Mouse (Mus musculus) spleen, adult 12 weeks (tissue): ENCODE measurements around the gene Umod.

Experiments
- DNase-seq: peaks from one replicate; pipeline ENCODE4 v3.0.0; 2022; ENCODE audit warnings: low spot score

The Umod gene

GRCm38 (mm10) chr7:119479256-119479655 is at the start of gene Umod:
Gene Umod, minus strand, starts transcription at chr7:119479282.
- no peak for DNase-seq

DNA sequence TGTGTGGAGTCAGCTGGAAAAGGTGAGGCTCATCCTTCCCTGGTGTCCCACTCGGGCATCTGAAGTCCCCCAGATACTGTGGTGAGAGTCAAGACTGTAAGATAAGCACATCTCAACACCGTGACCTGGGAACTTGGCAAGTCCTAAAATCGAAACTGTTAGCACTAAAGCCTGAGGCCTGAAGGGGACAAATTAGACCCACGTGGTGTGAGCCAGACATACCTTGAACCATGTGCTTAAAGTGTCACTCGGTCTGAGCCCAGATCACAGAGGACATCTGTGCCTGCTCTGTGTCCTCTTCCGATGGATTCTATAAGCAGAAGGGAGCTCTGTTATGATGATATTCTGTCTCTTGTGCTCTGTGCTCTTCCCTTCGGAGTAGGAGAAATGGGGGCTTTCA is 49.5 kb upstream of the Umod start:
- no peak for DNase-seq

DNA sequence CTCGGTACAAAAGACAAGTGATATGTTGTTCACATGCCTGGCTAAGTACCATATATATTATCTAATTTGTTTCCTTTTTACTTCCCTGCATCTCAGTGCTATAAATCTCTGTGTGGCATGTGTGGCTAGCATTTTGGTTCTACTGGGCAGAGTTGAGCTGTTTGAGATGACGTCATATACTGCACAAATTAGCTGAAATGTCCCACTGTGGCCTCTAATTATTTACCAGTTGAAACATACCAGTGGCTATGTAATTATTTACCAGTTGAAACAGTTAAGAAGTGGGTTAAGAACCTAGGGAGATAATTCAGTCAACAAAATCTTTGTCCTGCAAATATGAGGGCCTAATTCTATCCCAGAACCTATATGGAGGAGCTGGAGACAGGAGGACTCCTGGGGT is 48.5 kb upstream of the Umod start:
- no peak for DNase-seq

- DNase-seq = no peak
Measured at GRCm38 (mm10) chr7:119527135-119527534, 48.1 kb upstream of the Umod start.

GRCm38 (mm10) chr7:119526486-119526885 is 47.4 kb upstream of the Umod start:
- DNase-seq = no peak

GRCm38 (mm10) chr7:119525881-119526281 is 46.8 kb upstream of the Umod start:
- no peak for DNase-seq

DNA sequence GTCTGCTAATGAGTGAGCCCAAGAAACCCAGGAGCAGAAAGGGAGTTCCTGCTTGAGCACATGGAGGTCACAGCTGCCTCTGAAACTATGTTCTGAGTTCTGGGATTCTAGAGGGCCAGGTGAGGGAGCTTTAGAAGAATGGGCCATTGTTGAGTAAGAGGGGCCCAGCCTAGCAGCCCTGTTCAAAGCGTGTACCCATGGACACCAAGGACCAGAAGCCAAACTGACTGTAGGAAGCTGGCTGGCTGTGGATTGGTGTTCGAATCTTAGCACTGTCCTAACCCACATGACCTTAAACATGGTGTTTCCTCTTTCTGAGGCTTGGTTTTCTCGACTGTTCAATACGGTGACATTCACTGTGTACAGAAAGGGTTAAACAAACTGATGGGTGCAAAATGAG is 44.3 kb upstream of the Umod start, which contains the start of gene Pdilt:
Pdilt (minus strand) TSS at position 101 of the 400 bp plus-strand sequence.
- DNase-seq = no peak

DNA sequence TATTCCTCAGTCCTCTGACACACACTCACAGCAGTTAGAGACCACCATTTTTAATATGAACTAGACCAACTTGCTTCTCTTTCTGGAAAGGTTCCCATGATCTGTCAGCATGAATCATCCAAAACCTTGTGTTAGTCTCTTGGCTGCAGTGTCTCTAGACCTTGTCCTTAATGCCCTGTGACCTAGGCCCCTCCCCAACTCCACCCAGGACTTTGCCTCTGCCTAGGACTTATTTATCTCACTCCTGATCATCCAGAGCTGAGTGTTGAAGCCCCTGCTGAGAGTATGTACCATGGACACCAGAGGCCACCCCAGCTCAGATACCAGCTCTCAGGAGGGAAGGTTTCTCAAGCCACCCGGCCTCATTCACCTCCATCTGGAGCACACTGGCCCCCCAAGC is 43.3 kb upstream of the Umod start:
- DNase-seq = no peak

GRCm38 (mm10) chr7:119521816-119522215 is 42.7 kb upstream of the Umod start:
- DNase-seq = no peak

DNA sequence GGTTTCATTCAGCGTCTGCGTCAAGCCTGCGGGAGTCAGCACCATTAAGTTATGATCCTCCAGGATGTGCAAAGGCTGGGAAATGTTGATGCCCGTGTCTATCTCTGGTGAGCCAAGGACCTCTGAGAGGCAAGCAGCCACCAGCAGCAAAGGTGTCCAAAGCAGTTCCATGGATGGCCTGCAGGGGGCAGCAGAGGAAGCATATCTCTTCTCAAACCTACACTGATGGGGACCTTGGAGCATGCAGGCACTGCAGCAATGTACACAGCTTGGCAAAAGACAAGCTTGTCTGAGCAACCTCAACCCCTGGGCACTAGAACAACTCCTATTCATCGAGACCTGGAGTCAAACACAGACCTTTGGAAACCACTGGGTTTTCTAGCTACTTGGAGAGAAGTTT is 40.6 kb upstream of the Umod start:
- peak; percentile 2 for DNase-seq

DNA sequence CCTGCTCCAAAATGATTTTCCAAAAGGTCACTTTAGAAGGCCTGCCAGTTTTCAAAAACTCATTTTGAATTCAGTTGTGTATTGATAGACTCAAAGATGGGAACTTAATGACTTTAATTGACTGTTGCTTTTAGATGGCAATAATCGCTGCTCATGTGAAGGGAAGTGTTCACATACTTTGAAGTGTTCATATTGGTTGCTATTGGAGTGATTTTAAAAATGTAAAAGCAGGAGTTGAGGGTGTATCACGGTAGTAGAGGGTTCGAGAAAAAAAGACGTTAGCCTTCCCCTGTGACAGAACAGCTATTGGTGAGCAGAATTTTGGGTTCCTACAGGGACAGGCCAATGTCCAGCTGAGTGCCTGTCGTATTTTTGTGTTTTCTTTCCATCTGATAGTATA is 40.1 kb upstream of the Umod start, which contains the start of gene Acsm5:
Acsm5 (plus strand) TSS at position 301 of the 400 bp plus-strand sequence.
- no peak for DNase-seq

DNA sequence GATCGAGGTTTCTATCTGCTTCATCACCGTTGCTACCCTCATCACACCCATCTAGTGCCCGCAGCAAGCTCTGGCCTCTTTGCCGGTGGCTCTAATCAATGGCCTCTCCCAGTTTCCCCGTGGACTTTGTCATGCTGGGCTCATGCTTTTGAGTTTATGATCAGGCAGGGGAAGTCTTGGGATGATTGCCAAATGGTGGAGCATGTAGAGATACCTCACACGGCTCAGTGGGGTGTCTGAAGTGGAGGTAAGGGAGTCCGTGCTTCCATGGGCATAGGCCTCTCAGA is 37.1 kb upstream of the Umod start:
- no peak for DNase-seq

- no peak for DNase-seq
Measured at GRCm38 (mm10) chr7:119515492-119516271, 36.6 kb upstream of the Umod start.

DNA sequence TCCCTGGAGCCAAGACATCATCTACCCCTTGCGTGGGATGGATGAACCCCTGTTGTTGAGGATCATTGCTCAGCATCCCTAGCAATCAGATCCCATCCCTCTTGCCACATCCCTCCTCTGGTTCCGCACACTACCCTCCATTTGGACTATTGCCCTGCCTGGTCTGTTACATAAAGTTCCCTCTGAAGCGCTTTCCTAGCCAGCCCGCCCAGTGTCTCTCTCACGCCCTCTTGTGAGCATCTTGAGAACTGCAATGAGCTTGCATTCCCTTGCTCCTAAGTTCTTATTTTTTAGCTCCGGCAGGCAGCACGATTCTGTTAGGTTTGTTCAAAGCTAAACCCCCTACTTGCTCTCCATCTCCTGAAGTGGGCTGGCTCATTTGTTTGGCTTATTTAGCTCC is 34.0 kb upstream of the Umod start:
- no peak for DNase-seq

DNA sequence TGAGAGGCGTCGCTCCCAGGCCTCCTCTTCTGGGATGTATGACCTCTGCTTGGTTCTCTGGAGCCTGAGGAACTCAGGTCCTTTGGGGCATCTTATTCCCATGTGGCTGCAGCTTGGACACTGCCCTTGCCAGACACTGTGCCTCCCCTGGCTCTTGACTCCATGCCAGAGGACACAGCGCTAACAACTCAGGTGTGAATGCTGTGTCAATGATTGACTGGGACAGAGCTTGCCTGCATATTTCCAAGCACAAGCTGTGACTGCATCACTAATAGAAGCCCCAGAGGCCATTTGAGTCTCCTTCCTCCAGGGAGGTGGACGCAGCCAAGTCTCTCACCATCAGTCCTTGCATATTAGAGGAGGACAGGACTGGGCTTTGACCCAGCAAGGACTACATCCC is 32.1 kb upstream of the Umod start:
- no peak for DNase-seq

DNA sequence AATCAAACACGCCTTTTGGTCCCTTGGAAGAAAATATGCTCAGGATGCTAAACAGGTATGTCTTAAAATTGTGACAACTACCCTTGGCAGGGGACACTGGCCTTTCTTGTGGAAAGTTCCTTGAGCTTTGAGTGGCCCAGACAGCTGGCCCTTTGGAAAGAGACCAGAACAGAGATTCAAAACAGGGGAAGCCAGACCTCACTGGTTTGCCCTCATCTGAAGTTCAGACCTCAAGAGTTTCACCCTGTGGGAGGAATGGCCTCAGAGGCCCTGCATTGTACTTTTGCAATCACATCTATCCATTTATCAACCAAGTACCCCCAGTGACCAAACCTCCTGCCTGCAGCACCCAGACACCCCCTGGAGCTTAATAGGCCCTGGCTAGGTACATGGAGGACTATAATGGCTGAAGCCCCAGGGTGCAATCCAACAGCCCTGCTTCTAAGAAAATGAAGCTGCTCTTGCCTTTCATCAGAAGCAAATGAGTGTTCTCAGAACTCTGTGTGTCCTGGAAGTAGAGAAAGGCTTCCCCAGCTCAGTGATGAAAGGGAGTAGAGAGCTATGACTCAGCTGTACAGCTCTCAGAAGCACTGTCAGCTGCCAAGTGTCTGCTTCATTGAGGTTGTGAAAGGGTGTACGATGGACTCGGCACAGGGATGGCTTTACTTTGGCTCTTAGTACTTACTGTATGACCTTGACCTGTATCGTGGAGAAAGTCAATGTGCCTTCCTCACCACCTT is 11.1 kb upstream of the Umod start:
- DNase-seq = no peak

GRCm38 (mm10) chr7:119486683-119487082 is 7.6 kb upstream of the Umod start:
- no peak for DNase-seq

DNA sequence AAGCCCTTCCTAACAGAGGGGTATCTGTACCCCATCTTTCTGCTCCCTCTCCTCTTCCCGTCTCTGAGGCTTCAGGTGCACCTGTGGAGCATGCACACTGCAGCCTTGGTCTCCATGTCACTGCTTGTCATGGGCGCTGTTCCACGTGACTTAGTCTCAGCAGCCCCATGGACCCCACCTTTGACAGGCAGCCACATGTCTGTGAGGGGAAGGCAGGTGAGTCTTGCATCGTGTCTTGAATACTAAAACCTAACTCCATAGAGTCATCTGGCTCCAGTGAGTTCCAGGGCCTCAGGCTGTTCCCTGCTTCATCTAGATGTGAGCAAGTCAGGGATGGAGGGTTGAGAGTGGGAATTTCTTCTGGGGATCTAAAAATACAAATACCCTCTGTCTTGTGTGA is 5.1 kb upstream of the Umod start:
- DNase-seq = no peak

DNA sequence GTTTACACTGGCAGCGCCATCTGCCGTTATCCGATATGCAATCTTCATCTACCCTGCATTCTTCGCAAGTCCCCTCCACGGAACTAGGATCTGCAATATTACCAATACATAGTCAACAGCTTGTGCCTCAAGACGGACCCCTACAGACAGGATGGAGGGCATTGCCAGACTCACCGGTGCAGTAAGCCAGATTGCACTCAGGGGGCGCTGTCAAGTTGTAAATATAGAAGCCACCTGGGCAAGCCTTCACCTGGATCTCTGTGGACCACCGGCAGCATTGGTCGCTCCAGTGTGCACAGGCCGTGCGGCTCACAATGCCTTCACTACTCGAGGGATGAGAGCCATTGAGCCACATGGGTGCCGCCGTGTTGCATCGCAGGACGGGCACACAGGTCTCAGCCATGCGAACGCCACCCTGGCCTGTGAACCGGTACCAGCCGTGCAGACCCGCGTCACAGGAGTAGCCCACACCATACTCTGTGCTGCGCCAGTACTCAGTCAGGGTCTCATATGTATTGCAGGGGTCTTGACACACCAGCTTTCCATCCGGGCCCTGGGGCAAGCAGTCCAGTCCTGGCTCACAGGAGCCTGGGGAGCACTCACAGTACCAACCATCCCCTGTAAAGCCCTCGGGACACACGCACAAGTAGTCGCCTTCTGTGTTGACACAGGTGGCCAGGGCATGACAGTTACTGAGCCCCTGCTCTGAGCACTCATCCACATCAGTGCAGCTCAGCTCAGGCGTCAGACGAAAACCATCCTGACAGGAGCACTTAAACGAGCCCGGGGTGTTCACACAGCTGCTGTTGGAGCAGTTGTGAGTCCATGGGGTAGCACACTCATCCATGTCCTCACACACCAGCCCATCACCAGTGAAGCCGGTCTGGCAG is 2.3 kb downstream of the Umod start:
- DNase-seq = no peak

DNA sequence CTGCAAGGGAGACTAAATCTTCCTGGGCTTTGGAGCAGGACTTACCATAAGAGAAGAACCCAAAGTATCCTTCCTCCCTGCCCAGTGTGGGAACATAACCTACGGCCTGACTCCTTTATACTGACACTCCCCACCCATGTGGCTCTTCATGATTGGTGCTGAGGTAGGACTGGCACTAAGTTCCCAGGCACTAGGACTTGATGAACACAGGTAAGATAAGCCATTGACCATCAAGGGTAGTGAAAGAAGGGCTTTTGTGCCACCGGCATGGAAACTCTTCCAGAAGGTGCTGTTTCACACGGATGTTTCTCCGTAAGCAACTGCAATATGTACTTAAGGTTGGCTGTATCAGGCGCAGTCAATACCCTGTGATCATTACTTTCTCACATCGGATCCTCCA is 19.9 kb downstream of the Umod start, which contains the start of gene Gp2:
Gp2 (minus strand) TSS at position 101 of the 400 bp plus-strand sequence.
- DNase-seq = no peak

DNA sequence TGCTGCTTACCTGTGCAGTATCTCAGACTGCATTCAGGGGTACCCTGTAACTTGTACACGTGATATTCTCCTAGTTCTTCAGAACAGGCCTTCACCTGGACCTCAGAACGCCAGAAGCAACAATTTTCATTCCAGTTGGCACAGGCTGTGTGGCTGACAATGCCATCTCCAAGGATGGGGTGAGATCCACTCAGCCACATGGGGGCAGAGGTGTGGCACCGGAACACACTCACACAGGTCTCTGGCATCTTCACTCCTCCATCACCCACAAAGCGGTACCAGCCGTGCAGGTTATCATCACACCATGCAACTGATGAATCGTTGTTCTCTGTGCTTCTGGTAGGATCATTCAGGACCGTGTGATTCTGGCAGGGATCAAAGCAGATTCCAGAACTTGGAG is 24.9 kb downstream of the Umod start:
- DNase-seq = no peak

DNA sequence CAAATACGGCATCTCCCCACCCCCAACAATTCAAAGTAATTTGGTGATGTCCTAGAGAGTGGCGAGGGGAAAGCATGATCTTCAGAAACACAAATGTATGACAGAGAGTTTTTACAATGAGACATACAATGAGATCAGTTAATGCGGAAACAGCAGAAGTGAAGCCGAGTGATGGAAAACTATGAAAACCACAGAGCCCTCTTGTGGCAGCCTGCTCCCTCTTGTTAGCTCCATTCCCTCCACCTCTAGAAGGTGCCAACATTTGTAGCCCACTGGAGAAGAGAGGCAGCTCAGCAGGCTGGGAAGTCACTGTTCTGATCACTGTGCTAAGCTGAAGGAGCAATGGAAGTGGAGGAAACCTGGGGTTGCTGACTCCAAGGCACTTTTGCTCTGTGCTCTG is 35.2 kb downstream of the Umod start:
- DNase-seq = no peak

DNA sequence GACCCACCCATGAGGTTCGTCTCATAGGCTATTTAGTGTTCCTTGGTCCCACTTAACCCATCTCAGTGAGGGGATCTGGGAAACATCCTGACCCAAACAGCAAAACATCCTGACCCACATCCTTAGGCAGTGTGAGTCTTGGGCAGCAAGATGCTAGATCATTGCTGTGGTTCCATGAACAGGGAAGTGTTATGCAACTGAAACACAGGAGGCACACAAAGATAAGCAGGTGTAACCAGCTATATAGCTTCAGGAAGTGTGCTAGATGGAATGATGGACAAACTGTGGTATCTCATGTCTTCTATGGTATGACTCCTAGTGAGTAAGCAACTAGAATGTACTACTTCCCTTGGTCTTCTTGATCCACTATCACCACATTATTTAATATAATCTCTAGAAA is 37.1 kb downstream of the Umod start:
- no peak for DNase-seq
